Mouse (Mus musculus): ENCODE measurements around the gene Ccdc96.

Gene Ccdc96

DNA sequence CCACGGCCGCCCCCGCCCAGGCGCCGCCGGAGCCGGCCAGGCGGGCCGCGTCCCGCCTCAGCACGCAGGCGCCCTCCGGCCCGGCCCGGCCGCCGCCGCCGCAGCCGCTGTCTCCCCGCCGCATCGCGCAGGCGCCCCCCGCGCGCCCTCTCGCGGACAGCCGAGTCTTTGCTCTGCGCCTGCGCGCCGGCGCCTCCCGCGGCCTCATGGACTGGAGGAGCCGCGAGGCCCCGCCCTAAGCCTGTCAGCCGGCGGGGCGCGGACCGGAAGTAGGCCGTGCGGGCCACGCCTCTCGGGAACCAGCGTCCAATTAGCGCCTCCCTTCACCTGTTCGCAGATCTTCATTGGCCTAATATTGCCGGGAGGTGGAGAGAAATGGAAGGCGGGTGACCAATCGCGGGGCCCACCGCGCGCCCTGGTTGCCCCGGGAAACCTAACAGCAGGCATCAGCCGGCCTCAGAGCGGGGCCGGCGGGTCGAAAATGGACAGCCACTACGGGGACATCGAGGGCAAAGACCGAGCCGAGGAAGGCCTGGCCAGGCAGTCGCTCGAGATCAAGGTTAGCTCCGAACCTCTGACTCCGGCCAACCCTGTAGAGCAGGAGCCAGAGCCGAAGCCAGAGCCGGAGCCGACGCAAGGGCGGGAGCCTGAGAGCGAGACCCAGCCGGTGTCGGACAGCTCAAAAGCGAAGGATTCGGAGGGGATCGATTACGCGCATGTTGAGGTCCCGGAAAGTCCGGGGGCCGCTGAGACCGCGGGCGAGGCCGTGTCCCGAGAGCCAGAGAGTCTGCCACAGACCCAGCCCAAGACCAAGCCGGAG, at the start of gene Ccdc96, which contains the start of gene Tada2b:
Ccdc96 (plus strand) TSS at position 418 of the 820 bp plus-strand sequence.
Tada2b (minus strand) TSS at position 115 of the 820 bp plus-strand sequence.
- DNase-seq, result peak; percentile 97

GRCm38 (mm10) chr5:36436858-36437257, 47.5 kb upstream of the Ccdc96 start:
- DNase-seq, result no peak

DNA sequence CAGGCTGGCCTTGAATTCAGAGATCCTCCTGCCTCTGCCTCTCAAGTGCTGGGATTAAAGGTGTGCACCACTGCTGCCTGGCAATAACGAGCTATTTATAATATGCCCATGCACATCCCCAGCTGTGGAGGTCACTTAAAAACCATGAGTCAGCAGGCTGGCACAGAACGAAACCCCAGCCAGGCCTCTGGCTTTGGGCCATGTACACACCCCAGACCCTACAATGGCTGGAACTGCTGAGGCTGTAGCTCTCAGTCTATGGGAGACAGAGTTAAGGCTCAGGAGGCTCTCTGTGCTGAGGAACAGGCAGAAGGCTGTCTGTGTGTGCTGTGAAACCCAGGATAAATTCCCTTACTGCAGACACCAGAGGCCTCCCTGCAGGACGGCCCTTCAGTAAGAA, 43.6 kb upstream of the Ccdc96 start:
- DNase-seq, result no peak

DNA sequence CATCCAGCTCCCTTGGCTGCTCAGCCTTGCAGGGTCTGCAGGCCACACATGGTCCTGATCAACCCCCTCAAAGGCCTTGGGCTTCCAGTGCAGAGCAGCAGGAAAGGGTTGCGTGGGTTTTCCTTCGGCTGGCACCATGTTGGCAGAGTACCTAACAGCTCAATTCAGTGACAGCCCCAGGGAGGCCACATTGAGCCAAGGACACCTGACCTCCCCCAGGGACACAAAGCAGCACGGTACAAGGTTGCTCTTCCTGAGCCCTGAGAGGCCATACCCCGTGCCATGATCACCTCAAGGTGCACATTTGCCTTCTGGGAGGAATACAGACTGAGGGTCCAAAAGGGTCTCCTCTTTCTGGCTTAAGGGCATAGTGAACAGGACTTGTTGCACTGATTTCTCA, 39.8 kb upstream of the Ccdc96 start:
- no peak for DNase-seq

DNA sequence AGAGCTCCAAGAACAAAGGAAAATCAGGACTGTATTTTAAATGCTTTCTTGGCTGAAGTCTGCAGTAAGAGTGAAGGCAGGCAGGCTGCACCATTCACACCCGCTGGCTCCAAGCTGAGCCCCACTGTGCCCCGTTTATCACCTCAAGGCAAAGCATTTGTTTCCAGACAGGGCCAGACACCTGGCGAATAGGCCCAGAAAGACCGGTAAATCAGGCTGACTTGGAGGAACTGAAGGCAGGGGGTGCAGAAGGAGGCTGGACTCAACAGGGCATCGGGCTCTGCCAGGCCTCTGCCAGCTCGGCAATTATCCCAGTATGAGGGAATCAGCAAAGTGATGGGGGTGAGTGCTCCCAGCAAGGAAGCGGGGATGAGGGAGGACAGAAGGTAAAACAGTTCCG, 39.4 kb upstream of the Ccdc96 start:
- peak; percentile 42 for DNase-seq

GRCm38 (mm10) chr5:36446166-36446890, 38.1 kb upstream of the Ccdc96 start:
- no peak for DNase-seq

DNA sequence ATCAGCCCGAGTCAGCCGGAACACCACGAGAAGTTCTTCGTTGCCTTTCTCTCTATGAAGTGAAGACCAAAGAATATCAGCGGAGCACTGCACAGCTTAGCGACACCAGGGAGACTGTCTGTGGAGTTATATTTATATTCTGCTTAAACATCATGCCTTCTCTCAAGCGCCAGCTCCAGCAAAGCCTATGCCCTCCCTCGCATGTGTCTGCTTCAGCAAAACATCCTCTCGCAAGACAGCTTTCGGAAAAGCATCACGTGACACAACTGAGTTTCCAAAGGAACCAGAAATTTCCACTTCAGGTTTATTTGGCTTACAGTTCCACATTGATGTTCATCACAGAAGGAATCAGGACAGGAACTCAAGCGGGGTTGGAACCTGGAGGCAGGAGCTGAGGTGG, 36.5 kb upstream of the Ccdc96 start:
- DNase-seq, result no peak

GRCm38 (mm10) chr5:36449710-36450358, 34.6 kb upstream of the Ccdc96 start:
- no peak for DNase-seq

DNA sequence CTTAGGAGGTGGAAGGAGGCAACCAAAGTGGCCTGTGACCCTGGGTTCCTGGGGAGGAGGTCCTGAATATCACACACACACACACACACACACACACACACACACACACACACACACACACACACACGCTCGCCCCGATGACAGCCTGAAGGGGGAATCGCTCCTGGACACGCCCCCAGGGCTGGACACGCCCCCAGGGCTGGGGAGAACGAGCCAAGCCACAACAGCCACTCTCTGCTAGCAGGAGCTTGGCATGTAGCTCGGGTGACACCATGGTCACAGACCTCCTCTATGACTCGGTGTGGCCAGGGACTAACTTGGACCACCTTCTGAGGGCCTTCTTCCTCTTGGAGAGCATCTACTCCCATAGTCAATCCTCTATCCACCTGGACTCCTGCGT, 33.3 kb upstream of the Ccdc96 start:
- DNase-seq, result no peak

GRCm38 (mm10) chr5:36451872-36452389, 32.5 kb upstream of the Ccdc96 start:
- no peak for DNase-seq

DNA sequence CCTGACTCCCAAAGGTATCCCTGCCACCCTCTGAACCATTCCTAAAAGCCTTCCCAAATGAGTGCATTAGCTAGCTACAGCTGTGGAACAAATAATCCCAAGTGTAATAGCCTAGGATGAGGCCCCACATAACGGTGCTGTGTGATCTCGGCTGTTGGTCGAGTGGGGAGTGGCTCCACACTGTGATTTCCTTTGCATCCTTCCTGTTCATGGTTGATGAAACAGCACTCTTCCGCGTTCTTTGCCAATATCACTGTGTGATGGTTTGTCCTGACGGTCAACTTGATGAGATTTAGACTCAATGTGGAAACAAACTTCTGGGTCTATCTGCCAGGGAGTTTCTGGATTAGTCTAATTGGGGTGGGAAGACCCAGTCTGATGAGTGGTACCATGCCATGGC, 31.6 kb upstream of the Ccdc96 start:
- DNase-seq, result no peak

DNA sequence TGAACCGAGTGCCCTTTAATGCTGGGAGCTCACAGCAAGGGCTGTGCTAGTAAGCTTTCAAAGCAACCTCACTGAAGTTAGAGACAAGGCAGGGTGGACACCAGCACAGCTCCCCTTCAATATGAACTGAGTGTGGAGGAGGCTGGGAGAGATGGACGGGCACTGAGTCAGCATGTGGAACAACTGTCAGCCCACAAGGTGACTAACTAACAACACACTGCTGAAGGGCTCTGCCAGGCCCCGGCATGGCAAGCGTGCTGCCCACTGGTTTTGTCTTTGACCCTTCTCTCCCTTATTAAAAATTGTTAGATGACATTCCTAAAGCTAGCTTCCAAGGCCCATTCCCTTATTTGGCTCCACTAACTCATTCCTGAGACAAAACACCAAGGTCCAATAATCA, 26.7 kb upstream of the Ccdc96 start:
- DNase-seq, result no peak

DNA sequence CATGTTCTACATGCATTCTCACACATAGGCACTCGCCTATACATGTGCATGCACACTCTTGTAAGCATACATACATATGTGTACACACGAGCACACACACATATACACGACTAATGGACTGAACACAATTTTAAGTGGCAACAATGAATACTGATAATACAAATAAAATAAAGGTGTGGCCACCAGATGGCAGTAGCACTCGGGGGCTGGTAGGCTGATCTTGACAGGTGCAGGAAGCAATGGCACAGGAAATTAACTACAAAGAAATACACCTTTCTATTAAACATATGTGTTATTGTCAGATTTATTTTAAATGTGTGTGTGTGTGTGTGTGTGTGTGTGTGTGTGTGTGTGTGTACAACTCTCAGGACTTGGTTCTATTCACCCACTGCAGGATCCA, 25.5 kb upstream of the Ccdc96 start:
- DNase-seq, result no peak

DNA sequence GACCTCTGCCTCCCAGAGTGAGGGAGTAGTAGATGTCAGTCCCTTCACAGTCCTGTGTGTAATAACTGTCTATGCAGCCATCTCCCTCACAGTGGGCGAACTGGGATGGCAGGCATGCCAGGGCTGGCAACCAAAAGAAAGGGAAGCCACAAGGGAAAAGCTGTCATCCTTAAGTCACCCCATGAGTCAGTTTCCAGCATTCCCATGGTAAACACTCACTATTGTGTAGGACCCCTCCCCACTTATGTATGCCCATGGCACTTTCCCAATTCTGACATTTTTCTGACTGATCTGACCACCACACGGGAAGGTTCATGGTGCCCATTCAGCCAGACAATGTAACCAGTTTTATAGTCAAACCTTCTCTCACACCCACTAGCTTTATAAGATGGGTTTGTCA, 23.7 kb upstream of the Ccdc96 start:
- DNase-seq, result no peak

GRCm38 (mm10) chr5:36461231-36461630, 23.2 kb upstream of the Ccdc96 start:
- DNase-seq, result no peak

GRCm38 (mm10) chr5:36462810-36463209, 21.6 kb upstream of the Ccdc96 start:
- DNase-seq, result peak; percentile 78

- DNase-seq, result no peak
These were observed 21.0 kb upstream of the Ccdc96 start for GRCm38 (mm10) chr5:36463391-36463790.

DNA sequence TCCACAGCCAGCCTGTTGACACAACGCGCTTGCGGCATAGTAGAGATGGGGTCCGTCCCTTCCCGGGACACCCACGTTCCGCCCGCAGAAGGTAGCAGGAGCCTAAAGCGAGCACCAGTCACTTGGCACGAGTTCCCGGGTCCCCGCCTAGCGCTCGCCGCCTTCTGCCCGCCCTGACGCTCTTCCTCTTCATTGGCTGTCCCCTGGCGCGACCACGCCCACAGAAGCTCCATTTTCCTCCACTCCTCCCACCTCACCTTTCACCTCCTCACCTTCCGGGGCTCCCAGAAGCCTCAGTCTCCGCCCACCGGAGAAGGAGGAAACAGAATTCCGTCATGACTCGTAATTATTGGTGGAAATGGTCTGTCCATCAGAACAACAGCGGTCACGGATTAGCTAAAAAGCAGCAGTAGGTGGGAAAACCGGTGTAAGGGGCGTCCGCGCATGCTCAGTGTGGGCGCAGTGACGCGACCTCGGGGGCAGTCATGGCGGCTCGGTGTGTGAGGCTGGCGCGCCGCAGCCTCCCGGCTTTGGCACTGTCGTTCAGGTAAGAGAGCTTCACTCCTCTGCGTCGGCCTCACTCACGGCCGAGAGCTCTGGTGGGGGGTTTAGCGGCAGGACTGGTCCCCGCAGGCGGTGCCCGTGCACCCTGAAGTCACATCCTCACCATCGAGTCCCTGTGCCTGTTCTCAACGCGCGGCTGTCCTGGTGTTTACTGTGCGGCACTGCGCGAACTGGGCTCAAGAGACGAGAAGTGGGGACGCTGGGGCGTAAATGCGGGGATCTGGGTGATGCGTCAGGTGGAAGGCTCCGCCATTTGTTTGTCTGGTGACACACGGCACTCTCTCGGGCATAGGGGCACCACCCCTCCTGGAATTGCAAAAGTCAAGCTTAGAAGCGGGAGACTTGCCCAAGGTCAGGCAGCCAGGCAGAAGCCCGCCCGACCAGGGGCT, 19.4 kb upstream of the Ccdc96 start, which contains the start of gene Grpel1:
Grpel1 (plus strand) TSS at position 290 of the 953 bp plus-strand sequence.
- peak; percentile 96 for DNase-seq

- no peak for DNase-seq
These were observed 18.5 kb upstream of the Ccdc96 start for GRCm38 (mm10) chr5:36465889-36466288.

- DNase-seq, result no peak
These were observed 13.2 kb upstream of the Ccdc96 start for GRCm38 (mm10) chr5:36471206-36471605.

DNA sequence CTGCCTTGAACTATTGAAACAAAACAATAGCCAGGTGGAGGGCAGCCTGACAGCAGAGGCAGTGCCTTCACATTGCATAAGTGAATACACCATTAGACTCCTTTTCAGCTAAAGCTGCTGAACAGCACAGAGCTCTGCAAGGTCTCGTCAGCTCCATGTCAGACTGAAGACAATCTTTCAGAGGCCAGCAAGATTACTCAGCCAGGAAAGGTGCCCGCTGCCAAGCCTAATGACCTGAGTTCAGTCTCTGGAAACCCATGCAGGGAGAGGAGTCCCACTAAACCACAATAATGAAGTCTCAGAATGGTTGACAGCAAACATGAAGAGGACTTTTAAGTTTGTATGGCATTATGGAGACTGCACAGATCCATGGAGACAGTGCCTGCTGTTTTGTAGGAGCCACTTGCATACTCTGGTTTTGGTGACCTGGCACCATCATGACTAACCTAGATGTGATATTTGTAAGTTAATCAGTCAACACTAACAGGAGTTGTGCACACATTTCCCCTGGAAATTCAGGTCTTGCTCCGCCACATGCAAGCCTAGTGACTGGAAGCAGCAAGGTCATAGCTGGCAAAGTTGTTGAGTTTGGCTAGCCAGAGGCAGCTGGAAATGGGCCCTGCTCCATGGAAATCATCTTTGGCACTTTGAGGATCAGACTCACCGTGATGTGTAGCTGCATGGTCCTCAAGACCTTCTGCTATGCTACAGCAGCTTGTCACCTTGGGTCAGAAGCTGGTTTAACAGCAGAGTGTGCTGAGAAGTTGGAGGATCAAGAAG, 11.3 kb upstream of the Ccdc96 start:
- no peak for DNase-seq

All from cerebellum, adult 8-10 months (tissue).